Mouse (Mus musculus) splenic B cell, adult 2 months (primary cell): Measurements from ENCODE around the gene Elovl2.
"Not testable (repeated sequence)": the region's sequence is repeated elsewhere in the genome, so short reads cannot be mapped to it uniquely, and the experiment has no call there.

Experiments
- DNase-seq: peaks from one replicate; pipeline ENCODE4 v3.0.0-alpha.2; 2011; ENCODE audit warnings: low read depth, low spot score
- H3K27me3 ChIP-seq: 2 replicates; pipeline ENCODE4 v1.6.1; 2012; ENCODE audit warnings: mild to moderate bottlenecking, low read length, moderate library complexity, mixed read lengths; ENCODE audit not compliant: control insufficient read depth, poor library complexity, insufficient read depth, severe bottlenecking
- H3K36me3 ChIP-seq: 2 replicates; pipeline ENCODE4 v1.6.1; 2012; ENCODE audit warnings: mild to moderate bottlenecking, low read length, moderate library complexity, mixed read lengths; ENCODE audit not compliant: control insufficient read depth, poor library complexity, insufficient read depth, severe bottlenecking

Gene Elovl2

DNA sequence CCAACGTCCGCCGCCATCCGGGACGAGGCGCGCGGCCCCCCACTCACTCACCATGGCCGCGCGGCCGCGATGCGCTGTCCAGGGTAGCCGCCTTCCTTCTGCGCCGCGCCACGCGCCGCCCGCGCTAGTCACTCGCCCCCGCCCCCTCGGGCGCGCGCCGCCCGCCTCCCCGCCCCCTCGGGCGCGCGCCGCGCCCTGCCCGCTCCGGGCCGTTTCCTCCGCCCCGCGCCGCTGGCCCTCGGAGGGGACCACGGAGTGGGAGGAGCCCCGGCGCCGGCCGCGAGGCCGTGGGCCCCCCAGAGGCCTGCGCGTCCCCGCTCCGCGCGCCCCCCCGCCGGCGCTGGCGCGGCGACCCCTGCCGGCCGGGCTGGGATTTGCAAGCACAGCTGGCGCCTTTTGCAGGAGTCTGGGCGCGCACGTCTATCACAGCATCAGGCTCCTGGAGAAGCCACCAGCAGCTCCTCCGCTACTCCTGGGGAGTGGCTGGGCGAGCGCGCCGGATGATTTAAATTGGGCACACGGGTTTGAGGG is at the start of gene Elovl2:
Gene Elovl2, minus strand, starts transcription at position 102 of the 531 bp plus-strand sequence.
- H3K27me3 ChIP-seq = peaks cover 6% of the 10 kb centered on the region
- DNase-seq = peak; percentile 49
- H3K36me3 ChIP-seq = no peaks in the 10 kb centered on the region

DNA sequence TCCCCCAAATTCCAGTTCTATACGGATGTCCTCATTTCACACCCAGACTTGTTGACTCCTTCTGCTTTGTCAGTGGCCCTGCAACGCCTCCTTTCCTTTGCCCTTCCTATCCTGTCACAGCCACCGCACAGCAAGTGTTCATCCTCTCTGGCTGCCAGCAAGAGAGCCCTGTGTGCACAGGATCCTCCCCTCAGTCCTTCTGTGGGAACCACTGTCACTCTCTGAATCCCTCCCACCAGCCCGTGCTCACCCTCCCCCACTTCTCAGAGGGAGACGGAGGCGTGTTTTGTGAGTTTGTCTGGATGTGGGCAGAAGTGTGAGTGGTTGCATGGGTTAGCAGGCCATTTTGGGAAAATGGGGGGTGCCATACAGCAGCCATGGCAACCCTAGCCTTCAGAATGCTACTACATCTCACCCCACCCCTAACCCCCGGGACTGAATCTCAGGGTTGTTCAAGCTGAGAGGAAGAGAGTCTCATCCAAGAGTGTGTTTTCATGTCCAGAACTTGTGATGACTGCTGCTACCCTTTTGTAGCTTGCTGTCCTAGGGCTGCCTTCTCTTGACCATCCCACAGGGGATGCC is 47.7 kb upstream of the Elovl2 start:
- no peaks in the 10 kb centered on the region for H3K27me3 ChIP-seq
- no peak for DNase-seq
- no peaks in the 10 kb centered on the region for H3K36me3 ChIP-seq

GRCm38 (mm10) chr13:41263304-41264006 is 43.2 kb upstream of the Elovl2 start:
- DNase-seq = no peak
- Histone ChIP-seq H3K36me3 (no peaks in the 10 kb centered on the region), H3K27me3 (no peaks in the 10 kb centered on the region)

DNA sequence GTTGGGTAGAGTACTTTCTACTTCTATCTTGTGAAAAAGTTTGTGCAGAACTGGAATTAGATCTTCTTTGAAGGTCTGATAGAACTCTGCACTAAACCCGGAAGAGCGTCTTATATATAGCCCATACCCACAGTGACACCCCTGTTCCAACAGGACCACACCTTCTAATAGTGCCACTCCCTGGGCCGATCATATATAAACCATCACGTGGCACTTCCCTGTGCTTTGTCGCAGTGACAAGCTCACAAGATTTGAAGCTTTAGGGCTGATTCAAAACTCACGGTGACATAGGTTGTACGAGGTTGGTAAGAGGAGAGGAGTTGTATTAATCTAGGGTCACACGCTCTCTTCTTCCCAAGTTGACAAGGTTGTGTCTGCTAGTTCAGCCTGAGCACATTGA is 41.4 kb upstream of the Elovl2 start:
- not testable (repeated sequence) for H3K36me3 ChIP-seq, H3K27me3 ChIP-seq, DNase-seq

DNA sequence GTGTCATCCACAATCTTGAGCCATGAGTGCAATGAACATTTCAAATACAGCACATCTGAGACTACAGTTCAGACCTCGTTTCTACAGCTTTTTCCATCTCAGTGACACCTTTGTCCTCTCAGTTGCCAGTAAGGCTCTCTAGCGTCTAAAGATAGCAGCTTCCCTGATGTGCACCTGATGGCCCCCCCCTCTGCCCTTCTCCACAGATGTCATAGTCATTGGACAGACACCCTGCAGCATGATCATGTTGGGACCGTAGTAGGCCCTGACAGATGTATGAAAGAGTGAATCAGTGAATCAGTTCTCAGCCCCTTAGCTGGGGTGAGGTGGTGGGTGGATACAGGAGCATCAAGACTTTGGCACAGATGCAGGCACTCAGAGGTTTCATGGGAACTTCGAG is 37.6 kb upstream of the Elovl2 start:
- Histone ChIP-seq H3K36me3 (no peaks in the 10 kb centered on the region), H3K27me3 (no peaks in the 10 kb centered on the region)
- no peak for DNase-seq

GRCm38 (mm10) chr13:41256962-41257361 is 36.8 kb upstream of the Elovl2 start:
- Histone ChIP-seq H3K36me3 (no peaks in the 10 kb centered on the region), H3K27me3 (no peaks in the 10 kb centered on the region)
- DNase-seq = no peak

GRCm38 (mm10) chr13:41256126-41256525 is 35.9 kb upstream of the Elovl2 start:
- DNase-seq = no peak
- H3K27me3 ChIP-seq = no peaks in the 10 kb centered on the region
- H3K36me3 ChIP-seq = no peaks in the 10 kb centered on the region

DNA sequence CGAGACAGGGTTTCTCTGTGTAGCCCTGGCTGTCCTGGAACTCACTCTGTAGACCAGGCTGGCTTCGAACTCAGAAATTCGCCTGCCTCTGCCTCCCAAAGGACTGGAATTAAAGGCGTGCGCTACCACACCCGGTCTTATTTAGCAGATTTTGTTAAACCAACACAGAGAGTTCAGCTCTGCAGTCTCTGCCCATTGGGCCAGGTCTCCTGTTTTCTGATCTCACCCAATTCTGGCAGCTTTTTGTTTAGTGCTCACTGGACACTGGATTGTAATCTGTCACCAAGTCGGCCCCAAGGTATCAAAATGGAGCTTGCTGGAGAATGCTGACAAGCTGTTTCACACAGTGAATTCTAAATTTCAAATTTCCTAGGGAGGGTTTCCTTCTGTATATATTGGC is 32.5 kb upstream of the Elovl2 start:
- no peaks in the 10 kb centered on the region for H3K27me3 ChIP-seq
- DNase-seq = no peak

GRCm38 (mm10) chr13:41252141-41252540 is 31.9 kb upstream of the Elovl2 start:
- DNase-seq = no peak
- Histone ChIP-seq H3K27me3 (no peaks in the 10 kb centered on the region), H3K36me3 (no peaks in the 10 kb centered on the region)

More for the DNA sequence above, 32.5 kb upstream of the Elovl2 start:
- no peaks in the 10 kb centered on the region for H3K36me3 ChIP-seq

DNA sequence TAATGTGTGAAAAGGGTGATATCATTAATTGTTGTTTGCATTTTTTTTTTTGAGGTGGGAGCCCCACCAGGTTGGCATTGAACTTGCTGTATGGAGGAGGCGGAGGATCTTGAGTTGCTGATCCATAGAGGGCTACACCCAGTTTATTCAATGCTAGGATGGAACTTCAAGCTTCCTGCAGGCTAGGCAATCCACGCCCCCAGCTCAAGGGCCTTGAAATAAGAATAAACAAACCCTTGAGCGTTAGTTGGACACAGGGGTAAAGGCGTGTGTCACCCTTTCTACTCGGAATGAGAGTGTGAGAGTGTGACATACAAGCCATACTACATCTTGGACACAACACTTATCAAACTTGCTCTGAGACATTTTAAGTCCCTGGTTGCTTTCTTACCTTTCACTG is 31.5 kb upstream of the Elovl2 start:
- Histone ChIP-seq H3K27me3 (no peaks in the 10 kb centered on the region), H3K36me3 (no peaks in the 10 kb centered on the region)
- DNase-seq = no peak

DNA sequence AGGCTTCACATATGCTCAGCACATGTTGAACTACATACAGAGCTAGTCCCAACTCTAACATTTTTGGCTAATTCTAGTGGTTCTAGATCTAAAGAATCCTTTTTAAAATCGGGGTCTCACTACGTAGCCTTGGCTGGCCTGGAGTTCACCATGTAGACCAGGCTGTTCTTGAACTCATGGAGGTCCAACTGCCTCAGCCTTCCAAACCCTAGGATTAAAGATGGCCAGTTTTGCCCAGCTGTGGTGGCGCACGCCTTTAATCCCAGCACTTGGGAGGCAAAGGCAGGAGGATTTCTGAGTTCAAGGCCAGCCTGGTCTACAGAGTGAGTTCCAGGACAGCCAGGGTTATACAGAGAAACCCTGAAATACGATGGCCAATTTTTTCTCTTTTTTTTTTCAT is 31.0 kb upstream of the Elovl2 start:
- H3K27me3 ChIP-seq, H3K36me3 ChIP-seq, DNase-seq: not testable (repeated sequence)

DNA sequence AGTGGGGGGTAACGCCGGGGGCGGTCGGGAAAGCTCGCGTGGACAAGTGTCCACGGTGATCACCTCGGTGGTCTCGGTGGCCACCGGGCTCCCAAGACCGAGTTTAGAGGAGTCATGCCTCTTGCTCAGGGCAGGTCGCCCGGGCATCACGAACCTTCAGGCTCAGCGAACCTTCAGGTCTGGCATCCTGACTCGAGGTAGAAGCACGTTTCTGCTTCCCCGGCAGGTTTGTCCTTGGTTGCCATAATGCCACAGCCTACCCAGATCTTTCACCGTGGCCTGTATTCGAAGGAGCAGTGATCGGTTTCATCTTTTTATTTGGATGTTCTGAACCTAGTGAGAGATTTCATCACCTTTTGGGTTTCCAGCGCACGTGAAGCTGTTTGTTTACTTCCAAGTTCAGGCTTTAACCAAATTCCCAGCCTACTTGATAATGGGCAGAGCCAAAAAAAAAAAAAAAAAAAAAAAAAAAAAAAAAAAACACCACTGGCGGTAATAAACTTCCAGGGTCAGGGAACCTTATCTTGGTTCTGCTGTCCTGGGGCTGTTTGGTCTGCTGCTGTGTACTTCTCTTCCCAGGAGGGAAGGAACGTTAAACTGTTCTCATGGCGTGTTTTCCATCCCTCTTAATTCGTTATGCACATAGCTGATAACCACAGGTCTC is 30.2 kb upstream of the Elovl2 start:
- Histone ChIP-seq H3K36me3 (no peaks in the 10 kb centered on the region), H3K27me3 (no peaks in the 10 kb centered on the region)
- no peak for DNase-seq

DNA sequence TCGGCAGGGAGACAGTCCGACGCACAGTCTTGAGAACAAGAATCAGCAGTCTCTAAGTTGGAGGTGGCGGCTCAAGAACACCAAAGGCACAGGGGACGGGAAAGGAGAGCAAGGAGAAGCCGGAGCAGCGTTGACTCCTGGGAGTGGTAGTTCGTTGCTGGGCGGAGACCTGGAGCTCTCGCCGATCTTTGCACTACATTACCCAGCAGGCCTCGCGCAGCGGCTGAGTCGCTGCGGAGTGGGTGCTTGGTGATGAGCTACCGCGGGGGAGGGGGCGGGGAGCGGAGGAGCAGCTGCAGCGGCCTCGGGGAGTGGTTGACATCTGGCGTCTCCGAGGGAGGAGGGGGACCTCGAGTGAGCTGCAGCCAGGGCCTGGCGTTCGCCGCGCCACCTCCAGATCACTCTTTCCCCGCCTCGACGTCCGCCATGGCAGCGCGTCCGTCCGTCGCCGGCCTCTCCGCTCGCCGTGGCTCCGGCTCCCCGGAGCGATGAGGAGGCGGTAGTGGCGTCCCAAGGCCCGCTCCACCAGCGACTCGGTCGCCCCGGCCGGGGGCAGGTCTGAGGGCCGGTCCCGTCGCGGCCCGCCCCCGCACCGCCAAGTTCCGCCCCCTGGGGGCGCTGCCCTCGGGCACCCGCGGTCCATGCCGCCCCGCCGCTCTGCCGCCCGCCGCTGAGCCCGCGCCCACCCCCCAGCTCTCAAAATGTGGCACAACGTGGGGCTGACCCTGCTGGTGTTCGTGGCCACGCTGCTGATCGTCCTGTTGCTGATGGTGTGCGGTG is 29.5 kb upstream of the Elovl2 start, which contains the start of gene Smim13:
Gene Smim13, plus strand, starts transcription at position 307 of the 780 bp plus-strand sequence.
- peak; percentile 96 for DNase-seq
- H3K36me3 ChIP-seq = no peaks in the 10 kb centered on the region
- no peaks in the 10 kb centered on the region for H3K27me3 ChIP-seq

GRCm38 (mm10) chr13:41248751-41249520 is 28.7 kb upstream of the Elovl2 start:
- Histone ChIP-seq H3K27me3 (no peaks in the 10 kb centered on the region), H3K36me3 (no peaks in the 10 kb centered on the region)
- DNase-seq = peak; percentile 58
